Mouse (Mus musculus): Measurements from ENCODE around the gene Gm49325. TPM values are rescaled to one million over a fixed set of nuclear protein-coding genes. Genes with fewer than 3 reads are reported as not detected.
"Not testable (repeated sequence)": the region's sequence is repeated elsewhere in the genome, so short reads cannot be mapped to it uniquely, and the experiment has no call there.

Gm49325 gene
- polyA plus RNA-seq, 1 experiment: not detected

DNA sequence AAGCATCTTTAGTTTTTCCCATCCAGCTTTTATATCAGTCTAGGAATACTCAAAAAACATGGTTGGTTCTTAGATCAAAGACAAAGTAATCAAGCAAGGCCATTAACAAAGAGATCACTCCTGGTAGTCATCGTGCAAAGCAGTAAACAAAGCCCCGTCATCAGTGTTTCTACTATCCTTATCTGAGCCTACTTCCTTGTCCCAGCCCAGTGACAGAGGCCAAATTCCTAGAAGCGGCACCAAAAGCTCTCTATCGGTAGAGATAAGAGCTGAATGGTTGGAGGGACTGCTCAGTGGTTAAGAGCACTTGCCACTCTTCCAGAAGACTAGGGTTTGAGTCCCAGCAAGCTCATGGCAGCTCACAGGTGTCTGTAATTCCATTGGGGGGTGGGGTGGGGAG, 65.5 kb downstream of the Gm49325 start:
- Histone ChIP-seq H3K27me3 (ENCODE audit: control insufficient read depth, insufficient read depth, low read length) (no peaks in the 10 kb centered on the region), H3K4me3 (ENCODE audit: low read depth, low read length) (no peak overlapping the region), H3K36me3 (ENCODE audit: control insufficient read depth, insufficient read depth, low read length) (no peaks in the 10 kb centered on the region), H3K27ac (ENCODE audit: insufficient read depth, low read depth, low read length) (no peak overlapping the region), H3K4me1 (ENCODE audit: control insufficient read depth, insufficient read depth, insufficient read length, low read length) (peaks cover 1% of the 10 kb centered on the region)
- WGBS: 15% methylated on average over 4 of the region's 4 CpGs
- TF ChIP-seq POLR2A (IDR thresholded peaks at IDR 0.05; ENCODE audit: low read depth, low read length) (no peak), CTCF (IDR thresholded peaks at IDR 0.05; ENCODE audit: extremely low read depth, insufficient read length, insufficient replicate concordance, low read depth, low read length) (no peak)

DNA sequence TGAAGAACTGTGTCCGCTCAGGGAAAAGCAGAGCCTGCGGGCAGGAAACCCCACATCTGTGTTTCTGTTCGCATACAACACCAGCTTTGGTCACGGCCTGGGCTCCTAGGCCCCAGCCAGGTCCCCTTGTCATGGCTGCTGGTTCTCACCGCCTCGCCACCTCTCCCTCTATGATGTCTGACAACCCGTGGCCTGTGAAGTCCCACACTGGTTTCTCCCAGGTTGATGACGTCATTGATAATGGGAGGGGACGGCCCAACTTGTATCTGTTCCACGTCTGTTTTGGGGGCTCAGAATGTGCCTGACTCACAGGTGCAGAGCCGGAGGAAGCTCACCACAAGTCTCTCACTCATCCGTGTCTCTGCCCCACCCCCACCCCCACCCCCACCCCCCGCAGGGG, 67.8 kb downstream of the Gm49325 start:
- no peak for TF ChIP-seq POLR2A (IDR thresholded peaks at IDR 0.05; ENCODE audit: low read depth, low read length)
- TF ChIP-seq CTCF (IDR thresholded peaks at IDR 0.05; ENCODE audit: extremely low read depth, insufficient read length, insufficient replicate concordance, low read depth, low read length): no peak
- WGBS: 64% methylated on average over 13 of the region's 13 CpGs
- peaks cover 11% of the 10 kb centered on the region; the same call in 1 of the 2 replicates for H3K27me3 ChIP-seq (ENCODE audit: control insufficient read depth, insufficient read depth, low read length)
- H3K36me3 ChIP-seq (ENCODE audit: control insufficient read depth, insufficient read depth, low read length): no peaks in the 10 kb centered on the region
- H3K27ac ChIP-seq (ENCODE audit: insufficient read depth, low read depth, low read length): no peak overlapping the region
- no peak overlapping the region for H3K4me3 ChIP-seq (ENCODE audit: low read depth, low read length)
- H3K4me1 ChIP-seq (ENCODE audit: control insufficient read depth, insufficient read depth, insufficient read length, low read length): peaks cover 4% of the 10 kb centered on the region

DNA sequence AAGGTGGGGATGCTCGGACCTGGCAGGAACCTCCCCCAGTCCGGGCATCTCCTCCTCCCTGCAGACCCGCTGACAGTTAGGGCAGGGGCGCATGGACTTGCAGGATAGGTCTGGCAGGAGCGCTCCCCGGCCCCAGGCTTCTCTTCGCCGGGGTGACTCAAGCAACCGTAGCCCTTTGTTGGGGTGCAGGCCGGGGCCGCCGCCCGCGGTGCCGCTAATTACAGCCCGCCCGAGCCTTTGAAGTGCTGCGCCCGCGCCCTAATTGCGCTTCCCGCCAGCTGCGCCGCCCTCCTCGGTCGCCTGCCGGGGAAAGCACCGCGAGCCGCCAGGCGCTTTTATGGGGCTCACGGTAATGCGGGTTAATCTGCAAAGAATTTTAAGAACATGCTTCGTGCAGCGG, 71.6 kb downstream of the Gm49325 start:
- Histone ChIP-seq H3K27me3 (ENCODE audit: control insufficient read depth, insufficient read depth, low read length) (peaks cover 11% of the 10 kb centered on the region; the same call in 1 of the 2 replicates), H3K27ac (ENCODE audit: insufficient read depth, low read depth, low read length) (no peak overlapping the region), H3K4me3 (ENCODE audit: low read depth, low read length) (peak overlapping the region; percentile 25), H3K4me1 (ENCODE audit: control insufficient read depth, insufficient read depth, insufficient read length, low read length) (peaks cover 4% of the 10 kb centered on the region; the same call in 1 of the 2 replicates), H3K36me3 (ENCODE audit: control insufficient read depth, insufficient read depth, low read length) (no peaks in the 10 kb centered on the region)
- WGBS: 2% methylated on average over 35 of the region's 35 CpGs
- TF ChIP-seq POLR2A (IDR thresholded peaks at IDR 0.05; ENCODE audit: low read depth, low read length): no peak
- no peak for TF ChIP-seq CTCF (IDR thresholded peaks at IDR 0.05; ENCODE audit: extremely low read depth, insufficient read length, insufficient replicate concordance, low read depth, low read length)

DNA sequence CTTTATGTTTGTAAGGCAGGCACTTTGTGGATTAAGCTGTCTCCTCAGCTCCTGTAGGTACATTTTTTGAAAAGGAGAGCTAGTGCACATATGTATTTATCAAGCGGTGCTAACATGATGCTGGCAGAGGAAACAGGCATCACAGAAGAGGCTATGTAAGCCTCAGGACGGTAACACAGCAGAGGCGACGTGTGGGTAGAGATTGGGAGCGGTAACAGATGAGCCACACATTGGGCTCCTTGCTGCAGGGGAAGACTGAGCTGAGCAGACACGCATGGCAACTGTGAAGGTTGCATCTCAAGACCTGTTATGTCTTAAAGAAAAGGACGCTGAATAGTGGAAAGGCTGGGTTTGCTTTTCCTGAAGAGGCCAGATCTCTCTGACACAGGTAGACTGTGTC, 77.0 kb downstream of the Gm49325 start:
- Histone ChIP-seq H3K27ac (ENCODE audit: insufficient read depth, low read depth, low read length) (no peak overlapping the region), H3K36me3 (ENCODE audit: control insufficient read depth, insufficient read depth, low read length) (no peaks in the 10 kb centered on the region), H3K4me3 (ENCODE audit: low read depth, low read length) (no peak overlapping the region), H3K4me1 (ENCODE audit: control insufficient read depth, insufficient read depth, insufficient read length, low read length) (peaks cover 8% of the 10 kb centered on the region), H3K27me3 (ENCODE audit: control insufficient read depth, insufficient read depth, low read length) (peaks cover 2% of the 10 kb centered on the region; the same call in 1 of the 2 replicates)
- no peak for TF ChIP-seq POLR2A (IDR thresholded peaks at IDR 0.05; ENCODE audit: low read depth, low read length)
- no peak for TF ChIP-seq CTCF (IDR thresholded peaks at IDR 0.05; ENCODE audit: extremely low read depth, insufficient read length, insufficient replicate concordance, low read depth, low read length)
- WGBS: 84% methylated on average over 7 of the region's 7 CpGs

DNA sequence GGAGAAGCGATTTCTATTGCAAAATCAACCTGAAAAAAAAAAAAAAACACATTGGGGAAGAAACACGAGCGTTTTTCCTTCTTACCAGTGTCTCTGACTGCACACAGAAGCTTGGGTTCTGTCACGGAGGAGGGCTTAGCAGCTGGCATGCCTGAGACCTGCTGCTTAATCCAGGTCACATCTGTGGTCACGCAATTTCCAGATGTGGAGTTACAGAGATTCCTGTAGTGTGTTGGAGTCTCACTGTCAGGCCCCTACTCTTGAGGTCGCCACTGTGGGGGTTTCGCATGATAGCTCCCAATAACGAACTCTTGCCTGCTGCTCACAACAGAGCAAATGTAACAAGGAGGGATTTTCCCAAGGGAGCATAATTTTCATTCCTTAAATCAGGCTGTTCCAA, 78.2 kb downstream of the Gm49325 start:
- H3K27ac ChIP-seq (ENCODE audit: insufficient read depth, low read depth, low read length): no peak overlapping the region
- TF ChIP-seq POLR2A (IDR thresholded peaks at IDR 0.05; ENCODE audit: low read depth, low read length) (no peak), CTCF (IDR thresholded peaks at IDR 0.05; ENCODE audit: extremely low read depth, insufficient read length, insufficient replicate concordance, low read depth, low read length) (no peak)
- H3K36me3 ChIP-seq (ENCODE audit: control insufficient read depth, insufficient read depth, low read length): no peaks in the 10 kb centered on the region
- H3K4me1 ChIP-seq (ENCODE audit: control insufficient read depth, insufficient read depth, insufficient read length, low read length): peaks cover 8% of the 10 kb centered on the region
- H3K4me3 ChIP-seq (ENCODE audit: low read depth, low read length): no peak overlapping the region
- 64% methylated on average over 8 of the region's 8 CpGs for WGBS
- no peaks in the 10 kb centered on the region; the same call in 1 of the 2 replicates for H3K27me3 ChIP-seq (ENCODE audit: control insufficient read depth, insufficient read depth, low read length)

DNA sequence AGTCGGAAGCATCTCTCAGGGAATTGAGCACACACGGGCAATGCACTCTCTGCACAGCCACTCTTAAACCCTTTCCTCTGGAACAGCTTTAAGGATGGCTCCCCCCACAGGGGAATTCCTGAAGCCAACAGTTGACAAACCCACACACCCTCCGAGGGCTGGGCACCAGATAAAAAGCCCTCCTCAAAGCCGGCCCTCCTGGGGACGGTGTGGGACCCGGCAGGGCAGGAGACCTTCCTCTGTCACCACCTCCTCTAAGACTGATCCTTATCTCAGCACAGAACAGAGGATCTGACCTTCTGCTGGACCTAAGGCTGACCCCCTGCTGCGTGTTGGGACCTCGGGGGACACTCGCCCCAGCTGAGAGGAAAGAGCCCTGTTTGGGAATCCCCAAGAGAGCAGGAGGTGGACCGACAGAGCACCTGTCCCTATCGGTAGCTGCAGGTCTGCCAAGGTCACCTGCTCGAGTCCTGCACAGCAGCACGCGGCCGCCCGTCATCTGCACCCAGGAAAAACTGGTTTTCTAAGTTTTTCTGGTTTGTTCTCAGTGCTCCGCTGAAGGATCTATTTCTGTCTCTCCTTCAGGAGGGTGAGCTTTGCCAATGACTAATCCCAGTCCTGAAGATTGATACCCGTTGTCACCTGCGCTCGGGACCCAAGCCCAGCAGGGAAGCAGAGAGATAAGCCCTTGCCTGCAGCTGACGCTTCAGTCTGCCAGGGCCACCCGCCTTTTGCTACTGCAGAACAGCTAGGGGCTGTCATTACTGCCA, 80.1 kb downstream of the Gm49325 start, which contains the start of gene Tspear:
Tspear (plus strand) TSS at position 675 of the 770 bp plus-strand sequence.
- Histone ChIP-seq H3K4me3 (ENCODE audit: low read depth, low read length) (no peak within 1 kb of the TSS), H3K36me3 (ENCODE audit: control insufficient read depth, insufficient read depth, low read length) (no peaks in the 10 kb centered on the region), H3K4me1 (ENCODE audit: control insufficient read depth, insufficient read depth, insufficient read length, low read length) (peaks cover 8% of the 10 kb centered on the region), H3K27me3 (ENCODE audit: control insufficient read depth, insufficient read depth, low read length) (no peaks in the 10 kb centered on the region; the same call in 1 of the 2 replicates), H3K27ac (ENCODE audit: insufficient read depth, low read depth, low read length) (no peak within 1 kb of the TSS)
- WGBS: 6% methylated on average over 22 of the region's 22 CpGs
- TF ChIP-seq CTCF (IDR thresholded peaks at IDR 0.05; ENCODE audit: extremely low read depth, insufficient read length, insufficient replicate concordance, low read depth, low read length): no peak
- no peak for TF ChIP-seq POLR2A (IDR thresholded peaks at IDR 0.05; ENCODE audit: low read depth, low read length)

DNA sequence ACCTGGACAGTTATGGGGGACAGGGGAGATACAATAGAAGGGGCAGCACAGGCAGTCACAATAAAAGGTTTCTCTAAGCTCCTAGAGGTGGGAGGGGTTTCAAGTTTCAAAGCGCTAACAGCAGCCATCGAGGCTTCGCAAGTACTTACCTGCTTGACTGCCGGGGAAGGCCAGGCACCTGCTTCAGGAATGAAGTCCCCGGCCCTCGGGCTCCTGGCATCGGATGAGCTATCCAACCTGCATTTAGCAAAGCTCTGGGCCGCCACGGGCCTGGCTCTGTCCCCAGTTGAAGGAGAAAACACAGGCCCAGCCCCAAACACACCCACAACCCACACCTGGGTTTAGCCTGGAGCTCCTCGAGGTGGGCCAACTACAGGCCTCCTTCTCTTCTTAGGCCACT, 81.0 kb downstream of the Gm49325 start:
- Histone ChIP-seq H3K27ac (ENCODE audit: insufficient read depth, low read depth, low read length) (no peak overlapping the region), H3K36me3 (ENCODE audit: control insufficient read depth, insufficient read depth, low read length) (no peaks in the 10 kb centered on the region), H3K4me1 (ENCODE audit: control insufficient read depth, insufficient read depth, insufficient read length, low read length) (peaks cover 8% of the 10 kb centered on the region), H3K27me3 (ENCODE audit: control insufficient read depth, insufficient read depth, low read length) (no peaks in the 10 kb centered on the region; the same call in 1 of the 2 replicates), H3K4me3 (ENCODE audit: low read depth, low read length) (no peak overlapping the region)
- TF ChIP-seq CTCF (IDR thresholded peaks at IDR 0.05; ENCODE audit: extremely low read depth, insufficient read length, insufficient replicate concordance, low read depth, low read length) (no peak), POLR2A (IDR thresholded peaks at IDR 0.05; ENCODE audit: low read depth, low read length) (no peak)
- 31% methylated on average over 10 of the region's 10 CpGs for WGBS

DNA sequence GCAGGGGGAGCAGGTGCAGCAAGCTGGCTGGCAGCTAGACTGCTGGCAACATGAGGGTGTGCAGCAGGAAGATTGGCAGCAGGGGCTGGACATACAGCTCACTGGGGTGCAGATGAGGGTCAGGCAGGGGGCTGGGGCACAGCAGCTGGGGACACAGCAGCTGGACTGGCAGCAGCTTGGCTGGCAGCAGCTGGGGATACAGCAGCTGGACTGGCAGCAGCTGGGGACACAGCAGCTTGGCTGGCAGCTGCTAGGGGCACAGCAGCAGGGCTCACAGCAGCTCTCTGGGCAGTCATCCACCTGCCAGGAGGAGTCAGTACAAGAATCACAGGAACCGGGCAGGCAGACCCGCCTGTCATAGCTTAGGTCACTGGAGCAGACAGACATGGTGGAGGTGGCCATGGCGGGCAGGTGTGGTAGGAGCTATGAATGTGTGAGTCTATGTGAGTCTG, 84.4 kb downstream of the Gm49325 start, which contains the start of gene Gm19402:
Gm19402 (minus strand) TSS at position 402 of the 452 bp plus-strand sequence.
- not testable (repeated sequence) for H3K27ac ChIP-seq (ENCODE audit: insufficient read depth, low read depth, low read length); H3K4me3 ChIP-seq (ENCODE audit: low read depth, low read length); H3K36me3 ChIP-seq (ENCODE audit: control insufficient read depth, insufficient read depth, low read length); H3K4me1 ChIP-seq (ENCODE audit: control insufficient read depth, insufficient read depth, insufficient read length, low read length); H3K27me3 ChIP-seq (ENCODE audit: control insufficient read depth, insufficient read depth, low read length)
- 43% methylated on average over 3 of the region's 3 CpGs for WGBS

Measured in small intestine, adult 2 months (tissue).